Mouse (Mus musculus): ENCODE results near the gene Sdhb. TPM values are rescaled to one million over a fixed set of nuclear protein-coding genes. Genes with fewer than 3 reads are reported as not detected.

Sdhb gene
- polyA plus RNA-seq, 1 experiment, result 9.3 TPM

- Histone ChIP-seq H3K4me1 (ENCODE audit: control insufficient read depth) (peaks cover 26% of the 10 kb centered on the region), H3K4me3 (replicated peaks) (no peak overlapping the region), H3K36me3 (ENCODE audit: control insufficient read depth) (peaks cover 14% of the 10 kb centered on the region), H3K9me3 (ENCODE audit: control insufficient read depth, low read length) (peaks cover 6% of the 10 kb centered on the region), H3K27me3 (ENCODE audit: control insufficient read depth) (no peaks in the 10 kb centered on the region)
- TF ChIP-seq GATA1 (IDR thresholded peaks at IDR 0.05; ENCODE audit: low read length), result no peak
These were observed 22.4 kb downstream of the Sdhb start for GRCm38 (mm10) chr4:140983442-140983841.

- H3K4me1 ChIP-seq (ENCODE audit: control insufficient read depth), result peaks cover 33% of the 10 kb centered on the region
- H3K9me3 ChIP-seq (ENCODE audit: control insufficient read depth, low read length), result peaks cover 6% of the 10 kb centered on the region
- H3K4me3 ChIP-seq (replicated peaks), result no peak overlapping the region
- peaks cover 4% of the 10 kb centered on the region for H3K36me3 ChIP-seq (ENCODE audit: control insufficient read depth)
- H3K27me3 ChIP-seq (ENCODE audit: control insufficient read depth), result no peaks in the 10 kb centered on the region
- TF ChIP-seq TAL1 (IDR thresholded peaks at IDR 0.05; ENCODE audit: low read length) (no peak), GATA1 (IDR thresholded peaks at IDR 0.05; ENCODE audit: low read length) (no peak)
These were observed 23.5 kb downstream of the Sdhb start for GRCm38 (mm10) chr4:140984544-140984943.

- H3K4me3 ChIP-seq (replicated peaks), result peak overlapping the region; percentile 80
- peaks cover 34% of the 10 kb centered on the region for H3K4me1 ChIP-seq (ENCODE audit: control insufficient read depth)
These were observed 25.2 kb downstream of the Sdhb start for GRCm38 (mm10) chr4:140986024-140986710.

GRCm38 (mm10) chr4:140986711-140987395, 25.9 kb downstream of the Sdhb start, which contains the start of gene Atp13a2:
Gene Atp13a2 (plus strand): TSS chr4:140986873.
- H3K4me1 ChIP-seq (ENCODE audit: control insufficient read depth), result peaks cover 38% of the 10 kb centered on the region
- H3K9me3 ChIP-seq (ENCODE audit: control insufficient read depth, low read length), result no peaks in the 10 kb centered on the region
- no peaks in the 10 kb centered on the region; the same call in 1 of the 2 replicates for H3K36me3 ChIP-seq (ENCODE audit: control insufficient read depth)
- TF ChIP-seq GATA1 (IDR thresholded peaks at IDR 0.05; ENCODE audit: low read length) (no peak), TAL1 (IDR thresholded peaks at IDR 0.05; ENCODE audit: low read length) (no peak)
- H3K4me3 ChIP-seq (replicated peaks), result peak within 1 kb of the TSS; percentile 80
- H3K27me3 ChIP-seq (ENCODE audit: control insufficient read depth), result no peaks in the 10 kb centered on the region

More at GRCm38 (mm10) chr4:140986024-140986710, 25.2 kb downstream of the Sdhb start:
- H3K27me3 ChIP-seq (ENCODE audit: control insufficient read depth), result no peaks in the 10 kb centered on the region
- peaks cover 4% of the 10 kb centered on the region for H3K9me3 ChIP-seq (ENCODE audit: control insufficient read depth, low read length)
- TF ChIP-seq TAL1 (IDR thresholded peaks at IDR 0.05; ENCODE audit: low read length) (no peak), GATA1 (IDR thresholded peaks at IDR 0.05; ENCODE audit: low read length) (no peak)
- H3K36me3 ChIP-seq (ENCODE audit: control insufficient read depth), result no peaks in the 10 kb centered on the region; the same call in 1 of the 2 replicates

- Histone ChIP-seq H3K36me3 (ENCODE audit: control insufficient read depth) (peaks cover 3% of the 10 kb centered on the region; the same call in 1 of the 2 replicates), H3K4me3 (replicated peaks) (peak overlapping the region; percentile 80), H3K27me3 (ENCODE audit: control insufficient read depth) (no peaks in the 10 kb centered on the region), H3K9me3 (ENCODE audit: control insufficient read depth, low read length) (no peaks in the 10 kb centered on the region), H3K4me1 (ENCODE audit: control insufficient read depth) (peaks cover 38% of the 10 kb centered on the region)
- TF ChIP-seq GATA1 (IDR thresholded peaks at IDR 0.05; ENCODE audit: low read length), result no peak
- TF ChIP-seq TAL1 (IDR thresholded peaks at IDR 0.05; ENCODE audit: low read length), result no peak
These were observed 26.5 kb downstream of the Sdhb start for GRCm38 (mm10) chr4:140987476-140987875.

- H3K4me3 ChIP-seq (replicated peaks), result no peak overlapping the region
- peaks cover 7% of the 10 kb centered on the region for H3K36me3 ChIP-seq (ENCODE audit: control insufficient read depth)
- no peaks in the 10 kb centered on the region for H3K9me3 ChIP-seq (ENCODE audit: control insufficient read depth, low read length)
- H3K4me1 ChIP-seq (ENCODE audit: control insufficient read depth), result peaks cover 31% of the 10 kb centered on the region
- H3K27me3 ChIP-seq (ENCODE audit: control insufficient read depth), result no peaks in the 10 kb centered on the region
- TF ChIP-seq TAL1 (IDR thresholded peaks at IDR 0.05; ENCODE audit: low read length), result no peak
- no peak for TF ChIP-seq GATA1 (IDR thresholded peaks at IDR 0.05; ENCODE audit: low read length)
These were observed 27.8 kb downstream of the Sdhb start for GRCm38 (mm10) chr4:140988706-140989290.

- peaks cover 14% of the 10 kb centered on the region for H3K36me3 ChIP-seq (ENCODE audit: control insufficient read depth)
- H3K4me3 ChIP-seq (replicated peaks), result no peak overlapping the region
- TF ChIP-seq GATA1 (IDR thresholded peaks at IDR 0.05; ENCODE audit: low read length) (no peak), TAL1 (IDR thresholded peaks at IDR 0.05; ENCODE audit: low read length) (no peak)
- H3K9me3 ChIP-seq (ENCODE audit: control insufficient read depth, low read length), result no peaks in the 10 kb centered on the region
- no peaks in the 10 kb centered on the region for H3K27me3 ChIP-seq (ENCODE audit: control insufficient read depth)
- peaks cover 31% of the 10 kb centered on the region for H3K4me1 ChIP-seq (ENCODE audit: control insufficient read depth)
These were observed 28.4 kb downstream of the Sdhb start for GRCm38 (mm10) chr4:140989447-140989846.

- H3K4me1 ChIP-seq (ENCODE audit: control insufficient read depth), result peaks cover 28% of the 10 kb centered on the region
- no peak for TF ChIP-seq TAL1 (IDR thresholded peaks at IDR 0.05; ENCODE audit: low read length)
- TF ChIP-seq GATA1 (IDR thresholded peaks at IDR 0.05; ENCODE audit: low read length), result no peak
- H3K36me3 ChIP-seq (ENCODE audit: control insufficient read depth), result peaks cover 36% of the 10 kb centered on the region
- no peaks in the 10 kb centered on the region for H3K27me3 ChIP-seq (ENCODE audit: control insufficient read depth)
- no peaks in the 10 kb centered on the region for H3K9me3 ChIP-seq (ENCODE audit: control insufficient read depth, low read length)
- H3K4me3 ChIP-seq (replicated peaks), result no peak overlapping the region
These were observed 31.2 kb downstream of the Sdhb start for GRCm38 (mm10) chr4:140992215-140992614.

GRCm38 (mm10) chr4:140993846-140994245, 32.8 kb downstream of the Sdhb start:
- no peaks in the 10 kb centered on the region for H3K9me3 ChIP-seq (ENCODE audit: control insufficient read depth, low read length)
- no peak overlapping the region for H3K4me3 ChIP-seq (replicated peaks)
- no peak for TF ChIP-seq GATA1 (IDR thresholded peaks at IDR 0.05; ENCODE audit: low read length)
- TF ChIP-seq TAL1 (IDR thresholded peaks at IDR 0.05; ENCODE audit: low read length), result no peak
- no peaks in the 10 kb centered on the region for H3K27me3 ChIP-seq (ENCODE audit: control insufficient read depth)
- peaks cover 38% of the 10 kb centered on the region for H3K36me3 ChIP-seq (ENCODE audit: control insufficient read depth)
- H3K4me1 ChIP-seq (ENCODE audit: control insufficient read depth), result peaks cover 22% of the 10 kb centered on the region
